Mouse (Mus musculus) testis, adult 2 months (tissue): Measurements from ENCODE around the gene Col27a1. TPM values are rescaled to one million over a fixed set of nuclear protein-coding genes. Genes with fewer than 3 reads are reported as not detected.

Source experiments
- H3K27ac ChIP-seq: fragments of 200-500 bp; 2 replicates; pipeline ENCODE4 v1.5.1; 2012; ENCODE audit warnings: low read depth, low read length; ENCODE audit not compliant: control insufficient read depth, insufficient read depth
- H3K27me3 ChIP-seq: fragments of 200-500 bp; 2 replicates; pipeline ENCODE4 v1.6.1; 2012; ENCODE audit warnings: mild to moderate bottlenecking, low read length, moderate library complexity; ENCODE audit not compliant: control insufficient read depth, insufficient read depth
- H3K36me3 ChIP-seq: fragments of 200-500 bp; 2 replicates; pipeline ENCODE4 v1.6.1; 2012; ENCODE audit warnings: mild to moderate bottlenecking, low read length; ENCODE audit not compliant: control insufficient read depth, insufficient read depth
- H3K4me1 ChIP-seq: fragments of 200-500 bp; 2 replicates; pipeline ENCODE4 v1.6.1; 2012; ENCODE audit warnings: low read length; ENCODE audit not compliant: control insufficient read depth, insufficient read depth
- H3K4me3 ChIP-seq: fragments of 200-500 bp; 2 replicates; pipeline ENCODE4 v1.5.1; 2012; ENCODE audit warnings: low read depth, mild to moderate bottlenecking, low read length, moderate library complexity, mixed read lengths; ENCODE audit not compliant: control insufficient read depth
- CTCF ChIP-seq: fragments of 200-500 bp; IDR thresholded peaks from 2 replicates; pipeline ENCODE4 v1.5.1; 2012; ENCODE audit warnings: low read depth, mild to moderate bottlenecking, inconsistent platforms, low read length, moderate library complexity; ENCODE audit not compliant: control insufficient read depth, insufficient read depth, insufficient replicate concordance
- POLR2A ChIP-seq: fragments of 200-500 bp; IDR thresholded peaks from 2 replicates; pipeline ENCODE4 v1.6.1; 2012; ENCODE audit warnings: low read depth, mild to moderate bottlenecking, inconsistent platforms, low read length, moderate library complexity; ENCODE audit not compliant: control insufficient read depth
- polyA plus RNA-seq: library from polyadenylated mRNA; depleted of rRNA; stranded (reverse); fragments of >200 nt; gene quantifications from 2 replicates; pipeline ENCODE4 v1.2.3, GENCODE M21; 2012

Gene Col27a1
- polyA plus RNA-seq, 1 experiment, result 15.3 TPM

- no peaks in the 10 kb centered on the region for H3K4me1 ChIP-seq
- H3K27ac ChIP-seq, result no peak overlapping the region
- no peaks in the 10 kb centered on the region for H3K36me3 ChIP-seq
- no peaks in the 10 kb centered on the region for H3K27me3 ChIP-seq
- TF ChIP-seq POLR2A, result no peak
- TF ChIP-seq CTCF, result no peak
- no peak overlapping the region for H3K4me3 ChIP-seq
Observed at GRCm38 (mm10) chr4:63262941-63263340, 49.1 kb downstream of the Col27a1 start.

GRCm38 (mm10) chr4:63266276-63266675 is 52.5 kb downstream of the Col27a1 start:
- Histone ChIP-seq H3K27me3 (no peaks in the 10 kb centered on the region), H3K4me3 (no peak overlapping the region), H3K27ac (no peak overlapping the region), H3K36me3 (no peaks in the 10 kb centered on the region), H3K4me1 (no peaks in the 10 kb centered on the region)
- TF ChIP-seq POLR2A (no peak), CTCF (no peak)

- Histone ChIP-seq H3K27ac (no peak overlapping the region), H3K4me3 (no peak overlapping the region), H3K36me3 (no peaks in the 10 kb centered on the region), H3K27me3 (no peaks in the 10 kb centered on the region), H3K4me1 (no peaks in the 10 kb centered on the region)
- TF ChIP-seq CTCF (no peak), POLR2A (no peak)
Observed at GRCm38 (mm10) chr4:63267121-63267520, 53.3 kb downstream of the Col27a1 start.

- H3K4me1 ChIP-seq, result no peaks in the 10 kb centered on the region
- no peaks in the 10 kb centered on the region for H3K27me3 ChIP-seq
- no peaks in the 10 kb centered on the region for H3K36me3 ChIP-seq
- TF ChIP-seq POLR2A (no peak), CTCF (no peak)
- no peak overlapping the region for H3K4me3 ChIP-seq
- H3K27ac ChIP-seq, result no peak overlapping the region
Observed at GRCm38 (mm10) chr4:63267586-63267985, 53.8 kb downstream of the Col27a1 start.

- no peak overlapping the region for H3K27ac ChIP-seq
- H3K4me3 ChIP-seq, result no peak overlapping the region
- H3K27me3 ChIP-seq, result no peaks in the 10 kb centered on the region
- H3K36me3 ChIP-seq, result no peaks in the 10 kb centered on the region
- H3K4me1 ChIP-seq, result no peaks in the 10 kb centered on the region
- no peak for TF ChIP-seq CTCF
- TF ChIP-seq POLR2A, result no peak
Observed at GRCm38 (mm10) chr4:63268777-63269176, 55.0 kb downstream of the Col27a1 start.

GRCm38 (mm10) chr4:63274516-63274915 is 60.7 kb downstream of the Col27a1 start:
- Histone ChIP-seq H3K27me3 (no peaks in the 10 kb centered on the region), H3K36me3 (no peaks in the 10 kb centered on the region), H3K4me3 (no peak overlapping the region), H3K27ac (no peak overlapping the region), H3K4me1 (no peaks in the 10 kb centered on the region; the same call in 1 of the 2 replicates)
- TF ChIP-seq CTCF, result no peak
- TF ChIP-seq POLR2A, result no peak

- Histone ChIP-seq H3K27ac (no peak overlapping the region), H3K27me3 (no peaks in the 10 kb centered on the region), H3K36me3 (no peaks in the 10 kb centered on the region), H3K4me1 (no peaks in the 10 kb centered on the region; the same call in 1 of the 2 replicates), H3K4me3 (no peak overlapping the region)
- no peak for TF ChIP-seq POLR2A
- no peak for TF ChIP-seq CTCF
Observed at GRCm38 (mm10) chr4:63275251-63275650, 61.4 kb downstream of the Col27a1 start.

- no peak overlapping the region for H3K27ac ChIP-seq
- TF ChIP-seq POLR2A (no peak), CTCF (no peak)
- no peak overlapping the region for H3K4me3 ChIP-seq
- no peaks in the 10 kb centered on the region for H3K27me3 ChIP-seq
- no peaks in the 10 kb centered on the region; the same call in 1 of the 2 replicates for H3K4me1 ChIP-seq
- no peaks in the 10 kb centered on the region for H3K36me3 ChIP-seq
Observed at GRCm38 (mm10) chr4:63276571-63276970, 62.8 kb downstream of the Col27a1 start.
